Mouse (Mus musculus) small intestine, adult 2 months (tissue): Measurements from ENCODE around the gene Dnajb1. TPM values are rescaled to one million over a fixed set of nuclear protein-coding genes. Genes with fewer than 3 reads are reported as not detected.

Experiments used
- H3K27ac ChIP-seq: fragments of 200-500 bp; 2 replicates; pipeline ENCODE4 v1.5.1; 2012; ENCODE audit warnings: low read depth, low read length, control low read depth, inconsistent platforms; ENCODE audit not compliant: insufficient read depth
- H3K27me3 ChIP-seq: fragments of 200-500 bp; 2 replicates; pipeline ENCODE4 v1.6.1; 2012; ENCODE audit warnings: mild to moderate bottlenecking, moderate library complexity, low read length, inconsistent platforms; ENCODE audit not compliant: control insufficient read depth, insufficient read depth
- H3K36me3 ChIP-seq: fragments of 200-500 bp; 2 replicates; pipeline ENCODE4 v1.6.1; 2012; ENCODE audit warnings: mild to moderate bottlenecking, low read length, control low read depth, inconsistent platforms; ENCODE audit not compliant: control insufficient read depth, insufficient read depth
- H3K4me1 ChIP-seq: fragments of 200-500 bp; 2 replicates; pipeline ENCODE4 v1.6.1; 2012; ENCODE audit warnings: low read length, inconsistent platforms, mixed read lengths; ENCODE audit not compliant: control insufficient read depth, insufficient read depth, insufficient read length
- H3K4me3 ChIP-seq: fragments of 200-500 bp; 2 replicates; pipeline ENCODE4 v1.5.1; 2012; ENCODE audit warnings: low read depth, mild to moderate bottlenecking, control low read depth, inconsistent platforms, low read length, moderate library complexity
- CTCF ChIP-seq: fragments of 200-500 bp; IDR thresholded peaks from 2 replicates; pipeline ENCODE4 v1.5.1; 2012; ENCODE audit warnings: low read depth, mild to moderate bottlenecking, control low read depth, inconsistent platforms, low read length, moderate library complexity, mixed read lengths; ENCODE audit not compliant: insufficient replicate concordance, insufficient read length; ENCODE audit errors: extremely low read depth
- POLR2A ChIP-seq: fragments of 200-500 bp; IDR thresholded peaks from 2 replicates; pipeline ENCODE4 v1.6.1; 2012; ENCODE audit warnings: low read depth, mild to moderate bottlenecking, control low read depth, inconsistent platforms, low read length, moderate library complexity
- WGBS: fragments of 180-500 bp; shearing (Covaris S2); methylation state at CpG from one replicate; pipeline ENCODE4 v1.1.7; 2018; 5-methylcytosine and 5-hydroxymethylcytosine counted together
- polyA plus RNA-seq: library from polyadenylated mRNA; depleted of rRNA; stranded (reverse); fragments of >200 nt; gene quantifications from 2 replicates; pipeline ENCODE4 v1.2.3, GENCODE M21; 2012; rRNA removed

Gene Dnajb1
- polyA plus RNA-seq, 1 experiment, result 34.0 TPM

DNA sequence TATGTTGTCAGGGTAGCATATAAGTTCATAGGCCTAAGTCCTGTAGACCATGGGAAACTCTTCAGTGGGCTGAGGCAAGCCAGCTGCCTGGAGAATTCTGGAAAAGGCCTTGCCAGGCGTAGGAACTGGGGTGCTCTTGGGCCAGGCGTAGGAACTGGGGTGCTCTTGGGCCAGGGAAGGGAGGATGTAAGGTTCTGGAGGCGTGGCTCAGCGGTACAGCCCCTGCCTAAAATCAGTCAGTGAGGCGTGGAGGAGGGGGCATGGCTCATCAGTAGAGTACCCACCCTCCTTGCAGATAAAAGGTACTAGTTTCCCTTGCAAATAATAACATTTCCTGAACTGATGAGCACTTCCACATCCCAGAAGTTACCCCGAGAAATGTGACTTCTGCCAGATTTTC, 46.7 kb downstream of the Dnajb1 start:
- H3K27ac ChIP-seq, result no peak overlapping the region
- H3K4me3 ChIP-seq, result no peak overlapping the region
- WGBS, result 93% methylated on average over 6 of the region's 6 CpGs
- TF ChIP-seq CTCF (no peak), POLR2A (no peak)
- no peaks in the 10 kb centered on the region for H3K27me3 ChIP-seq
- H3K36me3 ChIP-seq, result no peaks in the 10 kb centered on the region
- H3K4me1 ChIP-seq, result peaks cover 13% of the 10 kb centered on the region; the same call in 1 of the 2 replicates

DNA sequence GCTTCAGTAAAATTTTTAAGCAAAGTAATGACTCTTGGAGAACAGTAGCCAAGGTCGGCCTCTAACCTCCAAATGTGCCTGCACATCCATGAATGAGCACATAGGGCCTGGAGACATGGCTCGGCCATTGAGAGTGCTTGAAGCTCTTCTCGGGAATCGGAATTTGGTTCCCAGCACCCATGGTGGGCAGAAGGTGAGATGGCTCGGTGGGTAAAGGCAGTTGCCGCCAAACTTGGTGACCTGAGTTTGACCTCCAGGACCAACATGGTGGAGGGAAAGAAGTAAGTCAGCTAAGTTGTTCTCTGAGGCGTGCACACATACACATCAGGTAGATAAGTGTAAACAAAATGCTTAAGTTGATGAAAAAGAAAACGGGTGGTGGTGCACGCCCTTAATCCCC, 48.0 kb downstream of the Dnajb1 start:
- peaks cover 14% of the 10 kb centered on the region for H3K4me1 ChIP-seq
- H3K27me3 ChIP-seq, result no peaks in the 10 kb centered on the region
- TF ChIP-seq POLR2A, result no peak
- TF ChIP-seq CTCF, result no peak
- no peaks in the 10 kb centered on the region for H3K36me3 ChIP-seq
- H3K27ac ChIP-seq, result no peak overlapping the region
- 91% methylated on average over 9 of the region's 9 CpGs for WGBS
- H3K4me3 ChIP-seq, result no peak overlapping the region

DNA sequence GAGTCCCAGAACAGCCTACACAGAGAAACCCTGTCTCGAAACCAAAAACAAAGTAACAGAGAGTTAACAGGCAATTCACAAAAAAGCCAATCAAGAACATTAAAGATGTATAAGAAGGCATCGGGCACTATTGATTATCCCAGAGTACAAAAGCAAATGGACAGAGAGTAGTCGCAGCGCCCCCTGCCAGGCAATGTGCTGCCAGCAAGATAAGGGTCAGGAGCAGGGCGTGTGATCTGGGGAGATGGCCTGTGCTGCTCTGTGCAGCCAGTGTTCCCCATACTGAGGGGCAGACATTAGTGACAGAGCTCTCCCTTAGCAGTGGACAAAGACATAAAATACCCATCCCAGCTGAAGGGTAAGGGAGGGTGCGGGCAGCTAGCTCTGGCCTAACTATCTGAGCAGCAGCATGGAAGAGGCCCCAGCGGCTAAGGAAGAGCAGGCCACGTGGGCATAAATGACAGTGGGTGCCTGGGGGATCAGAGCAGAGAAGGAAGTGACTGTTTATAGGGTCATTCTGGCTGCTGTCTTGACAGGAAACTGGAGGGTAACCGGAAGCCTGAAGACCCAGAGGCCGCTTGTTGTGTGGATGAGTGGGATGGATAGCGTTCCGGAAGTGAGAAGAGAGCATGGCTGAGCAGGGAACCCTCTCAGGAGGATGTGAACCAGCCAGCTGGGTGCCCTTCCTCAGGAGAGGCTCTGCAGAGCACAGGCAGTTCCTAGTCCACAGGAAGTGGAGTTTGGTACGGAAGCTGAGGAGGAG, 48.7 kb downstream of the Dnajb1 start:
- Histone ChIP-seq H3K36me3 (no peaks in the 10 kb centered on the region), H3K4me3 (no peak overlapping the region), H3K27ac (no peak overlapping the region), H3K27me3 (no peaks in the 10 kb centered on the region), H3K4me1 (peaks cover 15% of the 10 kb centered on the region)
- 85% methylated on average over 13 of the region's 13 CpGs for WGBS
- TF ChIP-seq CTCF (no peak), POLR2A (no peak)

DNA sequence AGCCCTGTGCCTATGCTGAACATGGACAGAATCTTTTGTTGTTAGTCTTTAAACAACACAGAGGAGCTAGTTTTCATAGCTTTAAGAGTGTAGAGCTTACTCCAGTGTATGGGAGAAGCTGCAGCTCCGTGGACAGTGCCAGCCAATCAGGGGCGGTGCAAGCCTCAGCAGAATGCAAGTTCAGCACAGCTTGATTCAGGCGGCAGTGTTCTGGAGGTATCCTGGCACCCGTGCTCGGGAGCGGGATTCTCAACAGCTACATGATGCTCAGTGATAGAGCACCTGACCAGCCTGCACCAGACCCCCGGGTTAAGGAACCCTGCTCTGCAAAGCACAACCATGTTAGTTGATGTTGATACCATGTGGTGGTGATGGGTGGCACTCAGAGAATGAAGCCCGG, 52.6 kb downstream of the Dnajb1 start:
- no peak for TF ChIP-seq CTCF
- no peak for TF ChIP-seq POLR2A
- H3K36me3 ChIP-seq, result no peaks in the 10 kb centered on the region
- no peak overlapping the region for H3K27ac ChIP-seq
- peaks cover 13% of the 10 kb centered on the region for H3K4me1 ChIP-seq
- WGBS, result 42% methylated on average over 8 of the region's 8 CpGs
- H3K4me3 ChIP-seq, result no peak overlapping the region
- H3K27me3 ChIP-seq, result no peaks in the 10 kb centered on the region

DNA sequence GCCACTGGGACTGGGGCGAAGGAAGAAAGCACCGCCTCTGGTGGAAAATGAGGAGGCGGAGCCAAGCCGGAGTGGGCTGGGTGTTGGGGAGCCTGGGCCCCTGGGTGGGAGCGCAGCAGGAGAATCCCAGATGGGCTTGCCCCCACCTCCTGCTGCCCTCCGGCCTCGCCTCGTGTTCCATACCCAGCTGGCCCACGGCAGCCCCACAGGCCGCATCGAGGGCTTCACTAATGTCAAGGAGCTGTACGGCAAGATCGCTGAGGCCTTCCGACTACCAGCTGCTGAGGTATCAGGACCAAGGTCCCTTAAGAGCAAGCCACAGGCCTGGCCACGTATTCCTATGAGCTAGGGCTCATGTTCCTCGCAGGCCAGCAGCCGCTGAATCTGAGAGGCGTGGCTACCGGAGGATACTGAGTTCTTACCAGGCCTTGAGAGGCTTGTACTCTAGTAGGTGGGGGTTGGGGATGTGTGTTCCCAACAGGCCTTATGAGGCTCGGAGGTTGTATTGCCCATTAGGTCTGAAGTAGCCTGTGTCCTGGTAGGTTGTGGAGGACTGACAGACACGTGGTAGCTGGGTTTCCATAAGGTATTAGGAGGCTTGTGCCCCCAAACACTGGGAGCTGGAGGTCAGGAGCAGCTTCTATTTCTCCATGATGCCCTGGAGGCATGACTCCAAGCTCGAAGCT, 53.1 kb downstream of the Dnajb1 start:
- Histone ChIP-seq H3K4me1 (peaks cover 13% of the 10 kb centered on the region), H3K27ac (peak overlapping the region; percentile 2; the same call in 1 of the 2 replicates), H3K27me3 (no peaks in the 10 kb centered on the region), H3K36me3 (no peaks in the 10 kb centered on the region), H3K4me3 (peak overlapping the region; percentile 31)
- 40% methylated on average over 22 of the region's 22 CpGs for WGBS
- TF ChIP-seq CTCF (no peak), POLR2A (no peak)

Other genes with a start within 250 kb of the Dnajb1 start
- gene Clgn, start 218.3 kb upstream of the Dnajb1 start, polyA plus RNA-seq, result not detected in 2 replicates
- gene Scoc, start 149.8 kb upstream of the Dnajb1 start, polyA plus RNA-seq, result 0.35 and 0.76 TPM in 2 replicates
- not detected in 2 replicates for gene Olfr370, start 72.4 kb upstream of the Dnajb1 start, polyA plus RNA-seq
- gene Ndufb7, start 41.5 kb upstream of the Dnajb1 start, polyA plus RNA-seq, result 531 and 683 TPM in 2 replicates
- gene Tecr, start 222 bp upstream of the Dnajb1 start, polyA plus RNA-seq, result 184 and 322 TPM in 2 replicates
- 23.4 and 35.5 TPM in 2 replicates for gene Gipc1, start 44.5 kb downstream of the Dnajb1 start, polyA plus RNA-seq
- gene Ptger1, start 58.5 kb downstream of the Dnajb1 start, polyA plus RNA-seq, result 2.9 and 3.0 TPM in 2 replicates
- gene Pkn1, start 91.0 kb downstream of the Dnajb1 start, polyA plus RNA-seq, result 59.5 and 117 TPM in 2 replicates
- gene Ddx39, start 107.0 kb downstream of the Dnajb1 start, polyA plus RNA-seq, result 26.5 and 39.2 TPM in 2 replicates
- gene Adgre5, start 133.1 kb downstream of the Dnajb1 start, polyA plus RNA-seq, result 23.7 and 43.2 TPM in 2 replicates